Mouse (Mus musculus) neural tube, embryonic 10.5 days (tissue): ENCODE results near the gene Kcnk6.
A peak's percentile ranks its signal among the peaks of the same experiment; 100 is the strongest.
"Not testable (repeated sequence)": the region's sequence is repeated elsewhere in the genome, so short reads cannot be mapped to it uniquely, and the experiment has no call there.

Experiments
- DNase-seq: peaks from one replicate; pipeline ENCODE4 v3.0.0-alpha.2; 2017; ENCODE audit warnings: low spot score; ENCODE audit errors: extremely low spot score

The Kcnk6 gene

DNA sequence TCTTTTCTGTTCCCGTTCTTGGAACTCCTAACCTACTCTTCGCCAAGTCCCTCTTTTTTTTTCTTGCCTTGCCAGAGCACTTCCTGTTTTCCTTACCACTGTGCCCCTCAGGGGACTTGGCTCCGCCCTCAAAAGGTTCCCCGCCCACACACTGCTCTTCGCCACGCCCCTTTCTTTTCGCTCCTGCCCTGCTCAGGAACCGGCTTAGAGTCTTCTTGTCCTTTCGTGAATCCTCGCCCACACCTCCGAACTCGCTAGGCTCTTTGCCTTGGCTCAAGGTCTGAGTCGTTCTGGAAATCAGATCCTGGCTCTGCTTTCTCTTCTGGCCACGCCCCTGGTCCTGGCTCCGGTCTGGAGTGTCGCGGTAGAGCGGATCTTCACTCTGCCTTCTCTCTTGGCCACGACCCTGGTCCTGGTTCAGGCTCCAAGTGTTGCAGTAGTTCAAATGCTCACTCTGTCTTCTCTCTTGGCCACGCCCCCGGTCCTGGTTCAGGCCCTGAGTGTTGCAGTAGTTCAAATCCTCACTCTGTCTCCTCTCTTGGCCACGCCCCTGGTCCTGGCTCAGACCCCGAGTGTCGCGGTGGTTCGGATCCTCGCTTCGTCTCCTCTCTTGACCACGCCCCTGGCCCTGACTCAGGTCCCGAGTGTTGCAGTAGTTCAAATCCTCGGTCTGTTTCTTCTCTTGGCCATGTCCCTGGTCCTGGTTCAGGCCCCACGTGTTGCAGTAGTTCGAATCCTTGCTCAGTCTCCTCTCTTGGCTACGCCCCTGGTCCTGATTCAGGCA is 20.7 kb downstream of the Kcnk6 start:
- peak; percentile 70 for DNase-seq

- not testable (repeated sequence) for DNase-seq
Measured at GRCm38 (mm10) chr7:29211013-29211412, 21.3 kb downstream of the Kcnk6 start.

- no peak for DNase-seq
Measured at GRCm38 (mm10) chr7:29202577-29202976, 29.7 kb downstream of the Kcnk6 start.

- not testable (repeated sequence) for DNase-seq
Measured at GRCm38 (mm10) chr7:29194230-29194629, 38.1 kb downstream of the Kcnk6 start.

DNA sequence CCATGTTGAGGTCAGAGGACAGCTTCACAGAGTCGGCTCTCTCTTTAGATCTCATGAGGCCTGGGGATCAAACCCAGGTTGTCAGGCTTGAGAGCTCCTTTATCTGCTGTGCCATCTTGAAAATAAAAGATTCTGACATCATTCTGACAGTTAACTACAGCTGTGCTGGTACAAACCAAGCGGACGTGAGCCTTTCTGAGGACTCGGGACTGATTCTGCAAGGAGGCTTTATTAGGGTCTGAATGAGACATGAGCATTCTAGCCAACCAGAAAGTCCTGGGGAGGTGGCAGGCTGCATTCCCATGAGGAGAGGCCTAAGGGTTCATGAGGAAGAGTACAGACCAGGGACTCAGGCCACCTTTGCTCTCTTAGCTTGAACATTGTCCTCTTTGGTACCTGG is 51.0 kb downstream of the Kcnk6 start:
- not testable (repeated sequence) for DNase-seq

DNA sequence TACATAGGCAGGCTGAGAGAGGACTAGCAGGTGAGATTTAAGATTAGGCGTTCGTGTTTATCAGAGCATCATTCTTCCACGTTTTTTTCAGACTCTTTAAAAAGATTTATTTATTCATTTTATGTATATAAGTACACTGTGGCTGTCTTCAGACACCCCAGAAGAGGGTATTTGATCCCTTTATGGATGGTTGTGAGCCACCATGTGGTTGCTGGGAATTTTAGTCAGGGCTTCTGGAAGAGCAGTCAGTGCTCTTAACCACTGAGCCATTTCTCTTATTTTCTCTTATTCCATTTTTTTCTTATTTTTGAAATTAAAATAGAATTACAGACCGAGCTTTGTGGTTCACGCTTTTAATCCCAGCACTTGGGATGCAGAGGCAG is 51.5 kb downstream of the Kcnk6 start:
- DNase-seq = no peak

DNA sequence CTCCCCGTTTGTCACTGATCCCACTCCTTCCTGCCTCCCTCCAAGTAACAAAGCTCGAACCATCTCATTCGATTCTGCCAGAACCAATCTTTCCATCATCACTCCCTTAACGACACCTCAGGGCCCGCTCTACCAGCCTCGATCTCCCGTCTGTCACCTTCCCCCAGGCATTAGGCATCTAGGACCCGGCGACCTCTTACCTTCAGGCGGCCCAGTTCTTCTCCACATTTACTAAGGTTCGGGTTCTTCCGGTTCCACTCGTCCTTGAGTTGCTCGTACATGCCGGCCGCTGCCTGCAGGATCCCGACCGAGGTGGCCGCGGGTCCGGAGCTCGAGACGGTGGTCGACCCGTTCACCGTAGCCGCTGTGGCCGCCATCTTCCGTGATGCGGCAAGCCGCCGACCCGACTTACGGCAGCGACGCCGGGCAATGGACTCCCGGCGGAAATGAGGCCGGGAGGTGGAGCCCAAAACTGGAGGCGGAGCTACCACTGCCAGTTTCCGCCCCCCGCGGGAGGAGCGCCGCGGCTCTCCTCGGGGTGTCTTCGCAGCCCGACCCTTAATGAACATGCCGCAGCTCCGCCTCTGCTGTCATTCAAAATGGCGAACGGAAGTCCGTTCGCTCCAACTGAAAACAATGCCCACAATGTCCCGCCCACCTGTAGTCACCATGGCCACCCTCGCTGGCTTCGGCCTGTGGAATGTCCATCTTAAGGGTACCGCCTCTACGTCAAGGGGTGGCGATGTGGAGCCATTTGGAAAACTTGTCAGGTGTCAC is 52.0 kb downstream of the Kcnk6 start, which contains the start of gene Psmd8:
Gene Psmd8 (minus strand): TSS at position 625 of the 777 bp plus-strand sequence.
- DNase-seq = peak; percentile 93

- no peak for DNase-seq
Measured at GRCm38 (mm10) chr7:29179323-29179722, 53.0 kb downstream of the Kcnk6 start.

- no peak for DNase-seq
Measured at GRCm38 (mm10) chr7:29178106-29178505, 54.2 kb downstream of the Kcnk6 start.

DNA sequence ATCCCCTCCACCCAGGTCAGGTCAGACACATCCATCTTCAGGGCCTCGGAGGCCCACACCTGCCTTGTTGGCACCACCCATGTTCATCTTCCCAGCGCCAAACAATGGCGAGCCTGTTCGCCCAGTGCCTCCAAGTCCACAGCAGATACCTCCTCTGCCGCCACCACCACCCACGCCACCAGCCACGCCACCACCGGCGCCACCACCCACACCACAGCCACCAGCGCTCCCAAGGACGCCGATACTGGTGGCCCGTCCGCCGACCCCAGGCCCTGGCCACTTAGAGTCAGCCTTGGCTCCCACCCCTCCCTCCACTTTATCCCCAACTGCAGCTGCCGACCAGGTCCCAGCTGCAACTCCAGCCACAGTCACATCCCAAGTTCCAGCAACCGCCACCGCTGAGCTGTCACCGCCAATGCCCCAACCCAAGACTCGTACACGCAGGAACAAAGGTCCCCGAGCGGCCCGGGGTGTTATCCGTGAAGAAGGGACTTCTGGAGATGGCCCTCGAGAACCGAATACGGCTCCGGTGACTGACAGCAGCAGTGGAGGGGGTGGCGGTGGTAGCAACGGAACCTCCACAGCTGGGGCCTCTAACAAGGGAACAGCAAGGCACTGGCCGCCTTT is 59.8 kb downstream of the Kcnk6 start:
- peak; percentile 42 for DNase-seq
